In the genomic region with DNA sequence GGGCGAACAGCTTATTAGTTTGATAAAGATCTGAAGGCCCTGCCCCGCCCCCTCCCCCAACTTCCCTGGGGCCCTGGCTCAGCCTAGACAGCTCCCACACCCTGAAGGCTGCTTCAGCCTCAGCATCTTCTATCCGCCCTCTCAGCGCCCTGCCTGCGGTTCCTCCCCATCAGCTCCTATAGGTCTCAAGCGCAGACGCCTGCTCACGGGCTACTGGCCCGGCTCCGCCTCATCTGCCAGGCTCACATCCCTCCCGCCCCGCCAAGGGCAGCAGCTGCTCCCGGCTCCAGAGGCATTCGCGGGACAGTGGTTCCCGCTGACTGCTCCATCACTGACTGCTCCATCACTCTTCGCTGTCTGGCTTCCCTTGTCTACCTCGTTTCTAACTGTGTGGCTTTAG, we compare ENCODE assay signal across 10 mouse cellular contexts. TPM values are rescaled to one million over a fixed set of nuclear protein-coding genes. Genes with fewer than 3 reads are reported as not detected.
DNase-seq lines count a peak whose midpoint lies in the region; ATAC-seq and TF ChIP-seq lines count a peak whose summit lies in the region.
"Had no signal": no experiment of that assay in that cellular context is flagged by ENCODE, and none has a peak within 500 bp of the region (broad histone marks: within the 10 kb centered on the region; RNA-seq: fewer than 3 reads in every experiment).

A gene (plus strand): TSS at position 190 of the 400 bp plus-strand sequence.

- H3K4me1 ChIP-seq in heart, postnatal 0 days (ENCODE audit: control insufficient read depth, insufficient read depth): no peaks in the 10 kb centered on the region
- H3K4me1 ChIP-seq in ES-E14 (ENCODE audit: control insufficient read depth in 2 of 2, insufficient read depth in 2 of 2, low read length in 2 of 2, poor library complexity in 1 of 2): peaks cover 0 to 8% of the 10 kb centered on the region in 2 experiments; a peak in 2 of 4 replicates
- H3K4me1 ChIP-seq in embryonic facial prominence, embryonic 15.5 days: peaks cover 7% of the 10 kb centered on the region
- peaks cover 12% of the 10 kb centered on the region for H3K4me1 ChIP-seq in liver, embryonic 12.5 days

- no peak within 1 kb of the TSS for H3K27ac ChIP-seq in heart, postnatal 0 days (ENCODE audit: low read depth)
- no peak within 1 kb of the TSS for H3K27ac ChIP-seq in ES-E14 (ENCODE audit: insufficient read depth, low read depth, low read length, poor library complexity, severe bottlenecking)
- no peak within 1 kb of the TSS for H3K27ac ChIP-seq in embryonic facial prominence, embryonic 15.5 days (replicated peaks)
- no peak within 1 kb of the TSS for H3K27ac ChIP-seq in liver, embryonic 12.5 days
- no peak within 1 kb of the TSS for H3K27ac ChIP-seq in gastrocnemius, adult 2 months

- in situ Hi-C loops in ES-E14 (cut with MboI; ENCODE audit: low sequenced_read_pairs in 2 of 2, unreplicated experiment in 2 of 2): no loop called here

- H3K36me3 ChIP-seq in heart, postnatal 0 days (replicated peaks; ENCODE audit: control insufficient read depth, insufficient read depth, low read length): no peaks in the 10 kb centered on the region
- H3K36me3 ChIP-seq in ES-E14 (ENCODE audit: control insufficient read depth, insufficient read depth, low read length, poor library complexity, severe bottlenecking): no peaks in the 10 kb centered on the region
- no peaks in the 10 kb centered on the region for H3K36me3 ChIP-seq in embryonic facial prominence, embryonic 15.5 days
- H3K36me3 ChIP-seq in liver, embryonic 12.5 days: no peaks in the 10 kb centered on the region

- TF ChIP-seq CTCF in heart, postnatal 0 days (IDR thresholded peaks at IDR 0.05; ENCODE audit: low read depth): no peak
- TF ChIP-seq CTCF in gastrocnemius, adult 2 months (IDR thresholded peaks at IDR 0.05): no peak

- peaks cover 44% of the 10 kb centered on the region for H3K27me3 ChIP-seq in heart, postnatal 0 days (ENCODE audit: control insufficient read depth, insufficient read depth, low read length)
- H3K27me3 ChIP-seq in embryonic facial prominence, embryonic 15.5 days: peaks cover 41% of the 10 kb centered on the region
- H3K27me3 ChIP-seq in liver, embryonic 12.5 days (replicated peaks): peaks cover 71% of the 10 kb centered on the region

- no peak for TF ChIP-seq EP300 in heart, postnatal 0 days (IDR thresholded peaks at IDR 0.05; ENCODE audit: low read depth)

- peak; percentile 19 for DNase-seq in heart, postnatal 0 days (ENCODE audit: low spot score)
- DNase-seq in heart, postnatal 36 days: no peak
- no peak for DNase-seq in ES-E14 (ENCODE audit: low read depth, low spot score)
- no peak for DNase-seq in B cell, adult 2 months
- no peak for DNase-seq in gastrocnemius, adult 2 months
- DNase-seq in cerebellum, postnatal 36 days: no peak

- no peak within 1 kb of the TSS for H3K4me3 ChIP-seq in heart, postnatal 0 days (ENCODE audit: low read depth, low read length)
- H3K4me3 ChIP-seq in ES-E14 (ENCODE audit: insufficient read depth in 1 of 2, low read depth in 1 of 2, low read length in 2 of 2, poor library complexity in 1 of 2, severe bottlenecking in 1 of 2): peak within 1 kb of the TSS; percentile 41; a peak in 3 of 4 replicates
- peak within 1 kb of the TSS; percentile 12 for H3K4me3 ChIP-seq in embryonic facial prominence, embryonic 15.5 days (replicated peaks)
- no peak within 1 kb of the TSS for H3K4me3 ChIP-seq in liver, embryonic 12.5 days
- no peak within 1 kb of the TSS for H3K4me3 ChIP-seq in gastrocnemius, adult 2 months

- WGBS in heart, postnatal 0 days: 2% methylated on average over 18 of the region's 18 CpGs
- 3% methylated on average over 18 of the region's 18 CpGs for WGBS in embryonic facial prominence, embryonic 15.5 days
- WGBS in liver, embryonic 12.5 days (ENCODE audit: insufficient replicate concordance): 9% methylated on average over 18 of the region's 18 CpGs

- no peak for ATAC-seq in heart, postnatal 0 days (ENCODE audit: insufficient read depth, low read depth)
- ATAC-seq in embryonic facial prominence, embryonic 15.5 days (ENCODE audit: insufficient number of reproducible peaks, low FRiP score, low TSS enrichment, low read depth): no peak
- no peak for ATAC-seq in liver, embryonic 12.5 days
- ATAC-seq: Patski had no signal

- H3K4me2 ChIP-seq in heart, postnatal 0 days (ENCODE audit: low read depth, low read length): no peak within 1 kb of the TSS
- peak within 1 kb of the TSS; percentile 40 for H3K4me2 ChIP-seq in embryonic facial prominence, embryonic 15.5 days (replicated peaks)
- 0 out of 2 replicates have a peak within 1 kb of the TSS, but pooled peaks have one; percentile 1 for H3K4me2 ChIP-seq in liver, embryonic 12.5 days

- intact Hi-C loops in heart, postnatal 36 days (cut with DNase I): no loop called here
- intact Hi-C loops in gastrocnemius, adult 2 months (cut with DNase I): no loop called here

- H3K9ac ChIP-seq in heart, postnatal 0 days (replicated peaks; ENCODE audit: low read depth, low read length): no peak within 1 kb of the TSS
- no peak within 1 kb of the TSS for H3K9ac ChIP-seq in ES-E14 (ENCODE audit: insufficient read depth, low read depth, low read length, poor library complexity, severe bottlenecking)
- H3K9ac ChIP-seq in embryonic facial prominence, embryonic 15.5 days: no peak within 1 kb of the TSS
- H3K9ac ChIP-seq in liver, embryonic 12.5 days: 0 out of 2 replicates have a peak within 1 kb of the TSS, but pooled peaks have one; percentile 25

- no peaks in the 10 kb centered on the region for H3K9me3 ChIP-seq in heart, postnatal 0 days (replicated peaks; ENCODE audit: control insufficient read depth, low read length)
- no peaks in the 10 kb centered on the region for H3K9me3 ChIP-seq in ES-E14 (ENCODE audit: control insufficient read depth, insufficient read depth, low read depth, low read length)
- no peaks in the 10 kb centered on the region for H3K9me3 ChIP-seq in embryonic facial prominence, embryonic 15.5 days (replicated peaks)
- no peaks in the 10 kb centered on the region for H3K9me3 ChIP-seq in liver, embryonic 12.5 days (replicated peaks)

TF ChIP-seq in ES-E14, 5 proteins besides CTCF, POLR2A, EP300 and RAD21:
- TF ChIP-seq ZC3H11A (IDR thresholded peaks at IDR 0.05; ENCODE audit: borderline replicate concordance, low read depth, low read length) (no peak), CHD2 (IDR thresholded peaks at IDR 0.05; ENCODE audit: low read depth, low read length) (no peak), ZNF384 (IDR thresholded peaks at IDR 0.05; ENCODE audit: low read depth, low read length) (no peak), MAFK (IDR thresholded peaks at IDR 0.05; ENCODE audit: insufficient read depth, low read depth, low read length) (no peak), HCFC1 (IDR thresholded peaks at IDR 0.05; ENCODE audit: borderline replicate concordance, insufficient read depth, low read length) (no peak)
TF ChIP-seq in ES-E14: peak in this region for 0.

RNA-seq across cellular contexts. Expression of the gene that starts here (rescaled TPM):
- not detected in 2 replicates for total RNA-seq in heart, postnatal 0 days (2014; rRNA removed; ENCODE audit: low replicate concordance)
- polyA plus RNA-seq in heart, postnatal 0 days (2015; fragmentation: Nextera tagmentation; extraction: Ambion mirVana): not detected in 2 replicates
- total RNA-seq in heart, postnatal 36 days (2021): not detected
- 0.21 and 0.22 TPM in 2 replicates for total RNA-seq in ES-E14 (2012; rRNA removed)
- polyA plus RNA-seq in embryonic facial prominence, embryonic 15.5 days (2015; fragmentation: Nextera tagmentation; extraction: Ambion mirVana): 28.7 and 30.5 TPM in 2 replicates
- polyA plus RNA-seq in liver, embryonic 12.5 days (2016; fragmentation: Nextera tagmentation; extraction: Ambion mirVana): not detected in 2 replicates
- not detected for total RNA-seq in gastrocnemius, adult 2 months (2021)
- total RNA-seq: hematopoietic stem cell, adult 5-6 weeks had no signal
- polyA plus RNA-seq: Patski had no signal

Comparison
In these comparisons a context has a peak if more than half of its experiments do, and no peak if none do; other contexts are left out.
1. RNA of the gene that starts here (polyA plus RNA-seq): 28.7 to 30.5 TPM in embryonic facial prominence, embryonic 15.5 days; not detected in heart, postnatal 0 days and not detected in liver, embryonic 12.5 days; every median in the first group is over 10 times any median in the second.
2. Peak in DNase-seq in heart, postnatal 0 days; RNA of the gene not detected or under 1 TPM.
3. H3K4me3 ChIP-seq: peak in ES-E14 (2 of 2) and embryonic facial prominence, embryonic 15.5 days (single experiment); none in heart, postnatal 0 days (single experiment), liver, embryonic 12.5 days (single experiment) and gastrocnemius, adult 2 months (single experiment).